Mouse (Mus musculus): ENCODE data around the gene Srsf2.
"Not testable (repeated sequence)": the region's sequence is repeated elsewhere in the genome, so short reads cannot be mapped to it uniquely, and the experiment has no call there.

Gene Srsf2

DNA sequence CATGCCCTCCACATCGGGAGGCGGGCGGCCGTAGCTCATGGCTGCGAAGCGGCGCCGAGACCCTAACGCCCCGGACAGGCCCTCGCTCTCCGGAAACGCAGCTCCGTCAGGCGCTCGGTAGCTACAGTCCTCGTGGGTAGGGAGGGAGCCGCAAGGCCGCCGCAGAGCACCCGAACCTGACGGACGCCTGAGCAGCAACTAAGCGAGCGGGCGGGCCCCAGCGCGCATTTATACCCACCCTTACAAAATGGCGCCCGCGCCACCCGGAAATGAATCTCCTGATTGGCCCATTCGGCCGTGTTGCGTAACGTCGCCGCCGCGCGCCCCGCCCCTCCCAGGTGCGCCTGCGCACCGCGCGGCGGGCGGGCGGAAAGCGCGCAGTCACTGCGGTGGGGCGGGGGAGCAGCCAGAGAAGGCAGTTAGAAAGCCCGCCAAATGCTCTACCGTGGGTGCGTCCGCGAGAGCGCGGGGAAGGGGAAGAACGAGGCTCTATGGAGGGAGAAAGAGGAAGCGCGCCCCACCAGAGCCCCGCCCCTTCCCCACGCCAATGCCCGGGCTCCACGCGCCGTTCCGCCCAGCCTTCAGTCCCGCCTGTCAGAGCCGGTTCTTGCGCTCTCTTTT is at the start of gene Srsf2:
Srsf2 (minus strand) TSS at position 204 of the 621 bp plus-strand sequence.
- peak; percentile 91 for DNase-seq (ENCODE audit: low read depth, low spot score)

DNA sequence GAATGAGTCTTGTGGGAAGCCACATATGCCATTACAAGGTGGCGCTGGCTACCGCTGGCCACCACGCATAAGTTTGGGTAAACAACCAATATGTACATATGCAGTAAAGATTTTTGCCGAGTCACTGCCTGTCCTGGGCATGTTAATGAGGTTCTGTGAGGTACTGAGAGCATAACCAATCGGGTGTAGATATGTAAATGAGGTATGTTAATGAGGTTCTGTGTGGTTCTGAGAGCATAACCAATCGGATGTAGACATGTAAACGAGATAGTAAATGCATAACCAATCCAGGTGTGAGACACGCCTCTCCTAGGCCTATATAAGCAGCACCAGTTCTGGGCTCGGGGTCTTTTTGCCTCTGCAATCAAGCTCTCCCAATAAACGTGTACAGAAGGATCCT is 49.7 kb upstream of the Srsf2 start:
- not testable (repeated sequence) for DNase-seq (ENCODE audit: low read depth, low spot score)

DNA sequence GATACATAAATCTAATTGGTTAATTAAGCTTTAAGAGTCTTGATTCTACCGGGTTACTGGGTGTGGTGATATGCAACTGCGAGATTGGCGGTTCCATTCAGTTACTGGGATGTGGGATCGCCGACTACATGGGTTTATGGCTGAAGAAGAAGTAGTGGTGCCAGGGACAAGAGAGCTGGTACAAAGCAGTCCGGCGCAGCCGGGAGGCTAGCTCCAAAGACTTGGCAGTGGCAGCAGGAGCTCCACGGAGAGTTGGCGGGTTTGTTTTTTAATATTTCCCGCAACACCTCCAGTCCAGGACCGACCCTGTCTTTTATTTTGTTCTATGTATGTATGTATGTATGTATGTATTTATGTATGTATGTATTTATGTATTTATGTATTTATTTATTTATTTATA is 46.4 kb upstream of the Srsf2 start:
- DNase-seq (ENCODE audit: low read depth, low spot score), result no peak

DNA sequence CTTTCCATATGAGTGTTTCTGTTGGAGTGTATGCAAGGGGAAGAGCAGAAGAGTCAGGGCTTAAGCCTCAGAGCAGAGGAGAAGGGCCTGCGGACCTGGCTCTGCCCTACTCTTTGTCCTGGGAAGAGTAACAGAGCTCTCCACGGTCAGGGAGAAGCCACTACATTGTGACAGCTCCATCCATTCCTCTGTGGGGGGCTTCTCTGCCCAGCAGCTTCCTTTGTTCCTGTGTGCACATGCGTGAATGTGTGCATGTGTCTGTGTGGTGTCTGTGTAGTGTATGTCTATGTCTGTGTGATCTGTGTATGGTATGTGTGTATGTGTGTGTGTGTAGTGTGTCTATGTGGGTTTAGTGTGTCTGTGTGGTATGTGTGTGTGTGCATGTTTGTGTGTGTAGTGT is 42.5 kb upstream of the Srsf2 start:
- no peak for DNase-seq (ENCODE audit: low read depth, low spot score)

DNA sequence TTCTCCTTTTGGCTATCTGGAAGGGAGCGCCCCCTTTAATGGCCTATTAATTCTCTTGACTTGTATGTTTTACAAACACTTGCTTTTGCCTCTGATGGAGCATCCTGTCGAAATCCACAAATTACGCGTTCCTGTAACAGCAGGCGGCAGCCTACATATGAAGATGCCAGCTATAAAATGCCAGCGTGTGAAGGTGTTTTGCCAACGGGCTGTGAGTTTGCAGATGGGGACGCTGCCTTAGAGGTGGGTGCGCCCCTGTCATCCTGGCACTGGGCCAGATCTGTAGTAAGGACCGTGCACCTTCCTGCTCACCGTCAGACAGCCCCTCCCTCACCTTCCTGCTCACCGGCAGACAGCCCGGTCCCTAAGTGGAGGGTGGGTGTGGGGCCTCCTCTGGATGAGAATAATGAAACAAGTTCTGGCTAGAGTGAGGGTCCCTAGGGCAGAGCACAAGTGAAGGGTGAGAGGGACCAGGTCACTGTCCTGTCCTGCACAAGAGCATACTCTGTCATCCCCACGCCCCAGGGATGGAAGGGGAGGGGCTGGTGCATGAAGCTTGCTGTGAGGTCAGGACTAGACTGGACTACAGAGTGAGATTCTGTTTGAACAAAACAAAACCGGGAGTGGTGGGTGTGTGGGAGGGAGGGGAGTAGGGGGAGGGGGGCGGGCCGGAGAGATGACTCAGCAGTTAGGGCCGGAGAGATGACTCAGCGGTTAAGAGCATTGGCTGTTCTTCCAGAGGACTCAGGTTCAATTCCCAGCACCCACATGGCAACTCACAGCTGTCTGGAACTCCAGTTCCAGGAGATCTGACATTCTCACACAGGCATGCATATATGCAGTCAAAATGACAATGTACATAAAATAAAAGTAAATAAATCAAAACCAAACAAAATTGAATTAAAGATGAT is 40.9 kb upstream of the Srsf2 start:
- DNase-seq (ENCODE audit: low read depth, low spot score), result no peak

DNA sequence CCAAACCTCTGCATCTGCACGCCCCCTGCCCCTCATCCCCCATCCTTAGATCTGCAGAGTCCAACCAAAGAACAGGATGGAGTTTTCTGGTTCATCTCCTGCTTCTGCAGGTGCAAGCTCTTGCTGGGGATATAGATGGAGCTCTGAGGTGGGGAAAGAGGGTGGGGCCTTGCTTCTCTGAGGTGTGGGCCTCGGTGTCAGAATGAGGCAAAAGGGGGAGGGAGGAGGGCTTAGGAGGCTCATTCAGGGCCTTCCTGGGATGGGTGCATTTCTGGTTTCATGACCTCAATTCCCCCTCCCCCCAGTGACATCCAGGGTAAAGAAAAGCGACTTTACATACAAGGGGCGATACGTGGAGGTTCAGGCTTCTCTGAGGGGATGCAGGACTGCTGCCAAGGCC is 34.2 kb upstream of the Srsf2 start:
- DNase-seq (ENCODE audit: low read depth, low spot score), result no peak

DNA sequence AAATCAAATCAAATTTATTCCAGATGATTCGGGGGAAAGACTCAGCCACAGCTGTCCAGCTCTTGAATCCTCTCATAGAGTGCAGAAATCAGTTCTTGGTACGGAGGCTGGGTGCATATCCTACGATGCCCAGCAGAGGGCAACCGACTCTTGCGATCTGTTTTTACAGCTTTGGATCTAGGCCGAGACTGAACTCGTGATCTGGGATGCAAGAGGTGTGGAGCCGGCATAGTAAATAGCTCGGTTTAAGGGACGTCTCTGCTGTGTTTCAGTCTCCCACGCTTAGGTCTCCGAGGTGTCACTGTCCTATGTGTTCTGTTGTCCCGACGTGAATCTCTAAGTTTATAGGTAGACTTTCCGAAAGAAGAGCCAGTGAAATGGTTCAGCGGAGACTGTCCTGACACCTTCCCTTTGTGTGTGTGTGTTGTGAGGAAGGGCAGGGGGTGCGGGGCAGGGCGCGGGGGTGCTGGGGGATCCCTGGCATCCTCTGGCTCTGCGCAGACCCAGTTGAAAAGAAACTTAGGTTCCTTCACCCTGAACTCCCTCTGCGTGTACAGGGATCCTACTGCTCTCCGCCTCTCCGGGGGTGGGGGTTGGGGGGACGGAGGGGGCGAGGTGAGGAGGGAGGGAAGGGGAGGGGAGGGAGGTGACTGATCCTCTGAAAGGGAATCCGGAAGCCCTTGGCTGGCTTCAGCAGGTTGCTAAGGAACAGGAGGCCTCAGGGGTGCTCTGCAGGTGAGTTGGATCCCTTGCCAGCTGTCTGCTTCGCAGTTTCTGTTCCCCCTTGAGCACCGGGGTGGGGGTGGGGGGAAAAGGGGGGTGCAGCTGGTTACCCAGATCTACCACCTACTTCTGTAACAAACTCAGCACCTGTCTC is 32.6 kb upstream of the Srsf2 start:
- peak; percentile 95 for DNase-seq (ENCODE audit: low read depth, low spot score)

DNA sequence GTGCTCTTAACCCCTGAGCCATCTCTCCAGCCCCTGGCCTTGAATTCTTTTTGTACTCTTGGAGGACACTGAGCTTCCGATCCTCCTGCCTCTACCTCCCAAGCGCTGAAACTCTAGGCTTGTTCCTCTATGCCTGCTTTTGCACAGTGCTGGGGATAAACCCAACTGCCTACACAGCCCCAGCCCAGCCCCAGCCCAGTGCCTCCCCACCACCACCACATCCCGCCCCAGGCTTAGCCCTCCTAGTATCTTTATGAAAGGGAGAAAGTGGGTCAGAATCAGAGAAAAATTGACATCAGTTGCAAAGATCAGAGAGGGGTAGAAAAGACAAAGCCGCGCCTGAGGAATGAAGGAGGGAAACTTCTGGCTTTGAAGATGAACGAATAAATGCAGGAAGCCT is 31.2 kb upstream of the Srsf2 start:
- DNase-seq (ENCODE audit: low read depth, low spot score), result no peak

DNA sequence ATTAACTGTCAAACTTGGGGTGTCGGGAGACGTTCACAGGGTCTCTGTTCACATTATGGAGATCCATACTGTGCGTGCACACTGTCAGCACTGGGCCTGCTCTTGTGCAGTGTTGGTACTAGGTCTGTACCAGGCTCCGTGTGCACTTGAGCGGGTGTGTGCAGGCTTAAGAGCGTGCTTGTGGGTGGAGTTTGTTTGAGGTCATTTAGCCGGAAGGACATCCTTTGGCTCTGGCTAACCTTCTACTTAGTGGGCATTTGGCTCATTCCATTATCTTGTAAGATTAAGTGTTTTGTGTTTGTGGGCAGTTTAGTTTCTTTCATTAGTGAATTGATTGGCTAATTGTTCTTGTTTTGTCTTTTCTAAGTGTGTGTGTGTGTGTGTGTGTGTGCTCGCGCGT is 29.6 kb upstream of the Srsf2 start:
- no peak for DNase-seq (ENCODE audit: low read depth, low spot score)

DNA sequence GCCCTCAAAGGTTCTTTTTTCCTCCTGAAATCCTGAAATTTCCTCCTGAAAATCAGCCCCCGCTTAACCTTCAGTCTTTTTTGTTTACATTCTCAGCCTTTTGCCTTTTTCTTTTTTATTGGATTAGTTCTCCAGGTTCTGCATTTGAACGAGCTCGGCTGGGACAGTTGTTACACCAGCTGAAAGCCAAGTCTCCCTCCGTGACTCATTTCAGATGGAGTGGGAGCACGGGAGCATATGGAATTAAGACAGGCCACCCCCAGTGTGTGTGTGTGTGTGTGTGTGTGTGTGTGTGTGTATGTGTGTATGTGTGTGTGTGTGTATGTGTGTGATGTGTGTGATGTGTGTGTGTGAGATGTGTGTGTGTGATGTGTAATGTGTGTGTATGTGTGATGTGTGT is 28.5 kb upstream of the Srsf2 start:
- DNase-seq (ENCODE audit: low read depth, low spot score), result no peak

DNA sequence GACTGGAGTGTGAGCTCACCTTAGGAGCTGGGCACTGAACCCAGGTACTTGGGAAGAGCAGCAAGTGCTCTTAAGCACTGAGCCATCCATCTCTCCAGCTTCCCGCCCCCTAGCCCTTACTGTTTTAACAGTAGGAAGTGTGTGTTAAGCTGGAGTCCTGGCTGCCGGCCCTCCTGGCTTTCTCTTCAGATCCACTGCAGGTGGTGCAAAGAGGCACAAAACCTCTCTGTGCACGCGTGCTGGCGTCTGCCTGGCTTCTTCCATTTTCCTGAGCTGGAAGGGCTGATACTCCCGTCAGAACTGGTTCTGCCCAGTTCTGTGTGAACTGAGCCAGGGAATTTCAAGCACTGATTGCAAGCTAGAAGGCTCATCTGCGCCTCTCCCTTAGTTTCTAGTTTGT is 27.9 kb upstream of the Srsf2 start:
- no peak for DNase-seq (ENCODE audit: low read depth, low spot score)

DNA sequence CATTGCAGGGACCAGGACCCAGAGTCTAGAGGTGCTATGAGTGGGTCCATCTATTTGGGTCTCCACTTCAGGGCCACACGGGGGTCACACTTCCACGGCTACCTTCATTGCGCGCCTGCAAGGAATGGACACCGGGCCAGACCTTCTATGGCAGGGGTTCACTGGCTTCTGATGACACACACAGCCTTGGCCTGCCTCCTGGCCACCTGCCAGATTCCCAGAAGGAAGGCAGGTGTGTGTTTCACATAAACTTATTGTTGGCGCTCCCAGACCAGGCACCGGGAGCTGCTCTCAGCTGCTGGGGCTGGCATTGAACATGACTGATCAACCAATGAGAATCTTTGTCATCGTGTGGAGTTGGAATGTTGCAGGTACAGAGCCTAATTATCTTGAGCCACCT is 25.6 kb upstream of the Srsf2 start:
- DNase-seq (ENCODE audit: low read depth, low spot score), result no peak

DNA sequence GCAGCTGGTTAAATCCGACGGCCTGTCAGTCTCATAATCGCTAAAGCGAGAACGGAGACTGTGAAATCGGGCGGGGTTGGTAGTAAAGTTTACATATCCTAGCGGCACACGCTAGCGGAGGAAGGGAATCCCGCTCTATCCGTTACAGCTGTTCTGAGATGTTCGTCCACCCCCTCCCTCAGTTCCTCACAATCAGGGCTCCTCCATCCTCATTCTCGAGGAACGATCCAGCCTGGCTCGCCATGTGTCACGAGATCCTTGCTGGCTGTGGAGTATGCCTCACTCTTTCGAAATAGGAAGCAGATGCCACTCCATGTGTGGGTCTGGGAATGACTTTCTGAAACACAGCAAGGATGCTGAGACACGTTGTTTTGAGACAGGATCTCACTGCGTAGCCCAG is 21.1 kb upstream of the Srsf2 start:
- DNase-seq (ENCODE audit: low read depth, low spot score), result no peak

DNA sequence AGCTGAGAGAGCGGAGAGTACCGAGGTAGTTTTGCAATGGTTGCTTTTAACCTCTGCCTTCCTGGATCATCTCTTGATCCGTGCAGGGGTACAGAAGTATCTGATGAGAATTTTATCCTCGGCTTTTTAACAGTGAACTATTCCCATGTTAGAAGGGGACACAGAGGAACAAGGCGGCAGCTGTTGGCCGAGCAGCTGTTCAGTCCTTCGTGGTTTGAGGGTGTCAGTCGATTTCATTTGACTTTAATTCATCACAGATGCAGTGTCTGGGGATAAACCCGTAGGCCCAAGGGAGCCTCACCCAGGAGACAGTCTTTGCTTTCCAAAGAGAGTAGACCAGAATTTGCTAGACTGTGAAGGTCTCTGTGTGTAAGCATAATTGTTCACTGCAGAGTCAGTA is 18.6 kb upstream of the Srsf2 start:
- DNase-seq (ENCODE audit: low read depth, low spot score), result no peak

DNA sequence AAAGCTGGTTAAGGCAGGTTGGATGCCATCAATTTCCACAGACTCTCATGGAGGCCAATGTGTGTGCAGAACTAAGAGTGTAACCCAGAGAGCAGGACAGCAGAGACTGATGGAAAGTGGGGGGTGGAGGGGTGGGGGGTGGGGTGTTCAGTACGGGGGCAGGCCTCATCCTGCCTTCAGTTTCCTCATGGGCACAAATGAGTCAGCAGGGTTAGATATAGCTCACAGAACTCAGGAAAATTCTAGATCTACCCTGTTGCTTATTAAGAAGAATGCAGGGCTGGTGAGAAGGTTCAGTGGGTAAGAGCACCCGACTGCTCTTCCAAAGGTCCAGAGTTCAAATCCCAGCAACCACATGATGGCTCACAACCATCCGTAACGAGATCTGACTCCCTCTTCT is 16.7 kb upstream of the Srsf2 start:
- DNase-seq (ENCODE audit: low read depth, low spot score), result no peak

DNA sequence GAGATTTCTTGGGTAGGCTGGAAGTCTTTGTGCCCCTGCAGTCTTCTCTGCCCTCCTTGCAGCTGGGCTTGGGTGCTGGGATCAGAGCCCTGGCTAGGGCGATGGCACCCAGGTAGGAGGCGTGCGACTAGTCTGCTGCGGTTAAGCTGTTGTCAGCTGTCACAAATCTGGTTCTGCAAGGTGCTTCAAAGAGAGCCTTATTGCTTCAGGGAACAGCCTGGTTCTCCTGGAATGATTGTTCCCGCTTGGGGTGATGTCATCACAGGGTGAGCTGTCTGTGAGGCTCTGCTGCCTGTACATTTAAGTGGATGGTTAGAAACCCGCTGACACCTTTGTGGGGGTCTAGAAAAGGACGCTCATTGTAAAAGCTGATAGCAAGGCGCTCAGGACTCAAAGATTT is 16.3 kb upstream of the Srsf2 start:
- DNase-seq (ENCODE audit: low read depth, low spot score), result no peak

DNA sequence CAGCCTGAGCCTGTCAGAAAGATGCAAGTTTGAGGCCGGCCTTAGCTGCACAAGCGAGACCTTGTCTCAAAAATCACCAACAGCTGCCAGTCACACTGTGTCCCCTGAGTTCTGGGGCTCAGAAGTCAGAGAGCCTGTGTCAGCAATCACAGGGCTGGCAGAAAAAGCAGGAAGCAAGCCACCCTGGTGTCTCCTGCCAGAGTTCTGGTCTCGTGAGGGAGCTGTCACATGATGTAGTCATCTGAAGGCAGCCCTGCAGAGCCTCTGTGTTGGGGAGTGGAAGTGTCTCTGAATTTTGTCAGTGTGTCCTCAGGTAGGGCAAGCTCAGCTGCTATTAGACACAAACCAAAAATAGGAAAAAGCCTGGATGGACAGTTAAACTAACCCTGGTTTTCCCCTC is 15.2 kb upstream of the Srsf2 start:
- peak; percentile 21 for DNase-seq (ENCODE audit: low read depth, low spot score)

DNA sequence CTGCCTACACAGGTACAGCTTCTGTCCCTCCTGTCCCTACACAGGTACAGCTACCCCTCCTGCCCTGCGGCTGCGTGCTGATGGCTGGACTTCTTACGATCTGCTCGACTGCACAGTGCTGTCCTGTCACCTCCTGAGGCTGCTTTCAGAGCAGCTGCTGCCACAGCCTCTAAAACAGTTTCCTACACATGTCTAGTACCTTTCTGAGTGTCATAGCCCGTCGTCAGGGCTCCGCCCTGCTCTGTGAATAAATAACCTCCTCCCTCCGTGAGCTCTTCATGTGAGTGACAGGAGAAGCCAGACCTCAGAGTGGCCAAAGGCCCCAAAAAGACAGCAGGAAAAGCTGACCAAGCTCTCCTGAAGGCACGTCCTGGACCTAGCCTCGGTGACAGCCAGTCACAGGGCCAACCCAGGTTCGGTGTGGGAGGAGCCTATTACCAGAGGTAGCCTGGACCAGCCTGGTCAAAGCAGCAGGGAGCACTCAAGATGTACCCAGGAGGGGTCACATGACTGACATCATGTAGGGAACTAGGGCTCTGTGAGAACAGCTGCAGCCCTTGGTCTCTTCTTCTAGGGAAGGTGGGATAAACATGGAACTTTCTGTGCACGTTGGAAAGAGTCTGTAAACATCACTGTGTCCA is 13.2 kb upstream of the Srsf2 start:
- DNase-seq (ENCODE audit: low read depth, low spot score), result no peak

DNA sequence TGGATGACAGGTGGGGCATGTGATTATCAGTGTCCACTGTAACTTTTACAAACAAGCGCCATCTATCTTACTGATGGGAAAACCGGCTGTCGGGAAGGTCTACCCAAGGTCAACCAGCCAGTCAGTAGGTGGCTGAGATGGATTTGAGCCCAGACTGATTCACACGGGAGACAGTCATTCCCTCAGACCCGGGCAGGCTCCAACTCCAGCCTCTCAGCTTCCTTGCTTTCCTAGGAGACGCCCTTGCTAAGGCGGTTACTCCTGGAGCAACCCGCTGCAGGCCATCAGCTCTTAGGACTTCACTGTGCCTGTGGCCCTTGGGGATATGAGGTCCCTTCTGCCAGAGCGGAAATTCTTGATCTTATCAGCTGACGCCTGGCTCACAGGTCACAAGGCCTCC is 11.6 kb upstream of the Srsf2 start:
- no peak for DNase-seq (ENCODE audit: low read depth, low spot score)

DNA sequence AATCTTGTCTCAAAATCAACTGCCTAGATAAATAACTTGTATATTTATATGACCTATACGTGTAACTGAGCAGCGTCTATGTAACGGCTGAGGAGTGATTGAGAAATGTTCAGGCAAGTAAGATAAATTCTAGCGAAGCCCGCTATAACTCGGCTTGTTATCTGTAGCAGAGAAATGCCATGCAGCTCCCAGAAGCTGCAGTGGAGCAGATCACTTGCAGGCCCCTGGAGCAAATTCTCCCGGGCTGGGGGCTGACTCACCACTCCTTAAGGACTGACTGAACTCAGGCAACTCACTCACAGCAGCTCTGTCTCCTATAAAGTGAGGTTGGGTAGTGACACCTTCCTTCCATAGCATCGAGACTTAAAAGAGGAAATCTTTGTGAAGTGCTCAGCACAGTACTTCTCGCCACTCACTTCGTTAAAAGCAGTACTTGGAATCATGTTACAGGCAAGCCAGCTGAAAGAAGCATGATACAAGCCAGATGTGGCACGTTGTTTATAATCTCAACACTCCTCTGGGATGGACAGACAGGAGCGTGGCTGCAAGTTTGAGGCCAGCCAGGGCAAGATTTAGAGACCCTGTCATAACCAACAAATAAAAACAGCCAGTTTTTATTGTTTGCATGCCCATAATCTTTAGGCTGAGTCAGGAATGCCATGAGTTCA is 4.4 kb upstream of the Srsf2 start:
- no peak for DNase-seq (ENCODE audit: low read depth, low spot score)

DNA sequence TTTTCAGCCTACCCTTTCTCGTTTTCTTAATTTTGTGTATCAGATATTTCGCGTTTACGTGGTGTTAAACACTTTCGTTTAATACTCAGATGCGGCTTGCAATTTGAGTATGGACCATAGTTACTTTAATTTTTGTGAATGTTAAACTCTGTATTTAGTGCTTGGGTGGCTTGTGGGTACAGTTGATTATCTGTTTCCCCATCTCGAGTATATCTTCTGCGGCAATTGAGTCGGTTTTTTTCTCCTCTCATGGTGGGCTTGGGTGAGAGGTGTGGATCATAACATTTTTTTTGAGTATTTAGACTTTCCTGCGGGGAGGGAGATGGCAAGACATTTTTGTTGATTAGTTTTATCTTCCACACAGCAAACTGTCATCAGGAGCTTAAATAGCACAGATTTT is 1.4 kb upstream of the Srsf2 start:
- no peak for DNase-seq (ENCODE audit: low read depth, low spot score)
